Mouse (Mus musculus): Measurements from ENCODE around the gene Dera. TPM values are rescaled to one million over a fixed set of nuclear protein-coding genes. Genes with fewer than 3 reads are reported as not detected.

Dera gene
- polyA plus RNA-seq, 1 experiment from 2014 or later: 74.5 TPM

GRCm38 (mm10) chr6:137783899-137784637 lies 29.7 kb downstream of the Dera start:
- Histone ChIP-seq H3K27ac (replicated peaks; ENCODE audit: low read depth, low read length) (no peak overlapping the region), H3K4me1 (ENCODE audit: control insufficient read depth, insufficient read depth, low read length) (no peaks in the 10 kb centered on the region), H3K9ac (replicated peaks; ENCODE audit: low read length) (no peak overlapping the region), H3K27me3 (ENCODE audit: control insufficient read depth, insufficient read depth, low read length) (no peaks in the 10 kb centered on the region), H3K4me3 (ENCODE audit: low read depth, low read length) (no peak overlapping the region), H3K9me3 (replicated peaks; ENCODE audit: control insufficient read depth, low read length) (no peaks in the 10 kb centered on the region), H3K4me2 (ENCODE audit: low read depth, low read length) (no peak overlapping the region), H3K36me3 (replicated peaks; ENCODE audit: control insufficient read depth, insufficient read depth, low read depth, low read length) (no peaks in the 10 kb centered on the region)
- ATAC-seq (replicated peaks; ENCODE audit: insufficient number of reproducible peaks, low FRiP score, low TSS enrichment, low read depth) (no peak), DNase-seq (ENCODE audit: low spot score) (no peak)
- WGBS: 92% methylated on average over 7 of the region's 7 CpGs

GRCm38 (mm10) chr6:137788976-137789590 lies 34.7 kb downstream of the Dera start:
- no peak overlapping the region for H3K4me2 ChIP-seq (ENCODE audit: low read depth, low read length)
- no peak overlapping the region for H3K27ac ChIP-seq (replicated peaks; ENCODE audit: low read depth, low read length)
- H3K9me3 ChIP-seq (replicated peaks; ENCODE audit: control insufficient read depth, low read length): no peaks in the 10 kb centered on the region
- H3K36me3 ChIP-seq (replicated peaks; ENCODE audit: control insufficient read depth, insufficient read depth, low read depth, low read length): no peaks in the 10 kb centered on the region
- ATAC-seq (replicated peaks; ENCODE audit: insufficient number of reproducible peaks, low FRiP score, low TSS enrichment, low read depth) (0 out of 2 replicates have a peak, but pooled peaks have one; percentile 20), DNase-seq (ENCODE audit: low spot score) (peak; percentile 57)
- 59% methylated on average over 9 of the region's 9 CpGs for WGBS
- H3K27me3 ChIP-seq (ENCODE audit: control insufficient read depth, insufficient read depth, low read length): no peaks in the 10 kb centered on the region
- no peak overlapping the region for H3K4me3 ChIP-seq (ENCODE audit: low read depth, low read length)
- H3K9ac ChIP-seq (replicated peaks; ENCODE audit: low read length): no peak overlapping the region
- no peaks in the 10 kb centered on the region for H3K4me1 ChIP-seq (ENCODE audit: control insufficient read depth, insufficient read depth, low read length)

GRCm38 (mm10) chr6:137789658-137790057 lies 35.3 kb downstream of the Dera start:
- no peak overlapping the region for H3K4me3 ChIP-seq (ENCODE audit: low read depth, low read length)
- H3K4me1 ChIP-seq (ENCODE audit: control insufficient read depth, insufficient read depth, low read length): no peaks in the 10 kb centered on the region
- H3K9me3 ChIP-seq (replicated peaks; ENCODE audit: control insufficient read depth, low read length): no peaks in the 10 kb centered on the region
- no peaks in the 10 kb centered on the region for H3K27me3 ChIP-seq (ENCODE audit: control insufficient read depth, insufficient read depth, low read length)
- H3K4me2 ChIP-seq (ENCODE audit: low read depth, low read length): no peak overlapping the region
- WGBS: 83% methylated on average over 2 of the region's 2 CpGs
- ATAC-seq (replicated peaks; ENCODE audit: insufficient number of reproducible peaks, low FRiP score, low TSS enrichment, low read depth) (0 out of 2 replicates have a peak, but pooled peaks have one; percentile 45), DNase-seq (ENCODE audit: low spot score) (no peak)
- H3K27ac ChIP-seq (replicated peaks; ENCODE audit: low read depth, low read length): no peak overlapping the region
- no peak overlapping the region for H3K9ac ChIP-seq (replicated peaks; ENCODE audit: low read length)
- no peaks in the 10 kb centered on the region for H3K36me3 ChIP-seq (replicated peaks; ENCODE audit: control insufficient read depth, insufficient read depth, low read depth, low read length)

GRCm38 (mm10) chr6:137795494-137795893 lies 41.1 kb downstream of the Dera start:
- WGBS: 48% methylated on average over 2 of the region's 2 CpGs
- H3K4me1 ChIP-seq (ENCODE audit: control insufficient read depth, insufficient read depth, low read length): no peaks in the 10 kb centered on the region

GRCm38 (mm10) chr6:137796596-137797567 lies 42.5 kb downstream of the Dera start:
- DNase-seq (ENCODE audit: low spot score): peak; percentile 70
- H3K4me2 ChIP-seq (ENCODE audit: low read depth, low read length): no peak overlapping the region
- WGBS: 74% methylated on average over 29 of the region's 29 CpGs
- H3K4me3 ChIP-seq (ENCODE audit: low read depth, low read length): no peak overlapping the region
- no peaks in the 10 kb centered on the region for H3K27me3 ChIP-seq (ENCODE audit: control insufficient read depth, insufficient read depth, low read length)
- no peak overlapping the region for H3K27ac ChIP-seq (replicated peaks; ENCODE audit: low read depth, low read length)
- H3K9me3 ChIP-seq (replicated peaks; ENCODE audit: control insufficient read depth, low read length): no peaks in the 10 kb centered on the region
- ATAC-seq (replicated peaks; ENCODE audit: insufficient number of reproducible peaks, low FRiP score, low TSS enrichment, low read depth): no peak; the same call in 1 of the 2 replicates
- no peaks in the 10 kb centered on the region; the same call in 1 of the 2 replicates for H3K36me3 ChIP-seq (replicated peaks; ENCODE audit: control insufficient read depth, insufficient read depth, low read depth, low read length)
- no peak overlapping the region for H3K9ac ChIP-seq (replicated peaks; ENCODE audit: low read length)
- no peaks in the 10 kb centered on the region for H3K4me1 ChIP-seq (ENCODE audit: control insufficient read depth, insufficient read depth, low read length)

More at GRCm38 (mm10) chr6:137795494-137795893, 41.1 kb downstream of the Dera start:
- ATAC-seq (replicated peaks; ENCODE audit: insufficient number of reproducible peaks, low FRiP score, low TSS enrichment, low read depth) (no peak), DNase-seq (ENCODE audit: low spot score) (no peak)
- no peaks in the 10 kb centered on the region for H3K27me3 ChIP-seq (ENCODE audit: control insufficient read depth, insufficient read depth, low read length)
- H3K4me3 ChIP-seq (ENCODE audit: low read depth, low read length): no peak overlapping the region
- H3K9ac ChIP-seq (replicated peaks; ENCODE audit: low read length): no peak overlapping the region
- no peaks in the 10 kb centered on the region; the same call in 1 of the 2 replicates for H3K36me3 ChIP-seq (replicated peaks; ENCODE audit: control insufficient read depth, insufficient read depth, low read depth, low read length)
- H3K27ac ChIP-seq (replicated peaks; ENCODE audit: low read depth, low read length): no peak overlapping the region
- no peak overlapping the region for H3K4me2 ChIP-seq (ENCODE audit: low read depth, low read length)
- no peaks in the 10 kb centered on the region for H3K9me3 ChIP-seq (replicated peaks; ENCODE audit: control insufficient read depth, low read length)

- H3K9me3 ChIP-seq (replicated peaks; ENCODE audit: control insufficient read depth, low read length): no peaks in the 10 kb centered on the region
- WGBS: 90% methylated on average over 9 of the region's 9 CpGs
- no peak overlapping the region for H3K27ac ChIP-seq (replicated peaks; ENCODE audit: low read depth, low read length)
- no peaks in the 10 kb centered on the region for H3K4me1 ChIP-seq (ENCODE audit: control insufficient read depth, insufficient read depth, low read length)
- no peaks in the 10 kb centered on the region for H3K27me3 ChIP-seq (ENCODE audit: control insufficient read depth, insufficient read depth, low read length)
- ATAC-seq (replicated peaks; ENCODE audit: insufficient number of reproducible peaks, low FRiP score, low TSS enrichment, low read depth) (no peak), DNase-seq (ENCODE audit: low spot score) (no peak)
- no peak overlapping the region for H3K9ac ChIP-seq (replicated peaks; ENCODE audit: low read length)
- no peak overlapping the region for H3K4me3 ChIP-seq (ENCODE audit: low read depth, low read length)
- H3K4me2 ChIP-seq (ENCODE audit: low read depth, low read length): no peak overlapping the region
- H3K36me3 ChIP-seq (replicated peaks; ENCODE audit: control insufficient read depth, insufficient read depth, low read depth, low read length): no peaks in the 10 kb centered on the region; the same call in 1 of the 2 replicates
Measured at GRCm38 (mm10) chr6:137799253-137799652, 44.9 kb downstream of the Dera start.

GRCm38 (mm10) chr6:137803456-137804005 lies 49.2 kb downstream of the Dera start:
- Histone ChIP-seq H3K4me1 (ENCODE audit: control insufficient read depth, insufficient read depth, low read length) (no peaks in the 10 kb centered on the region), H3K4me3 (ENCODE audit: low read depth, low read length) (no peak overlapping the region), H3K36me3 (replicated peaks; ENCODE audit: control insufficient read depth, insufficient read depth, low read depth, low read length) (no peaks in the 10 kb centered on the region; the same call in 1 of the 2 replicates), H3K27me3 (ENCODE audit: control insufficient read depth, insufficient read depth, low read length) (no peaks in the 10 kb centered on the region), H3K9me3 (replicated peaks; ENCODE audit: control insufficient read depth, low read length) (no peaks in the 10 kb centered on the region), H3K9ac (replicated peaks; ENCODE audit: low read length) (no peak overlapping the region), H3K4me2 (ENCODE audit: low read depth, low read length) (no peak overlapping the region), H3K27ac (replicated peaks; ENCODE audit: low read depth, low read length) (no peak overlapping the region)
- 46% methylated on average over 12 of the region's 12 CpGs for WGBS
- DNase-seq (ENCODE audit: low spot score): peak; percentile 50
- no peak for ATAC-seq (replicated peaks; ENCODE audit: insufficient number of reproducible peaks, low FRiP score, low TSS enrichment, low read depth)
